Mouse (Mus musculus): ENCODE results near the gene Adipor2. TPM values are rescaled to one million over a fixed set of nuclear protein-coding genes. Genes with fewer than 3 reads are reported as not detected.

The Adipor2 gene
- polyA plus RNA-seq, 1 experiment, result 21.4 TPM

GRCm38 (mm10) chr6:119437894-119438761, 20.6 kb upstream of the Adipor2 start:
- 39% methylated on average over 8 of the region's 8 CpGs for WGBS
- Histone ChIP-seq H3K4me1 (ENCODE audit: control insufficient read depth, insufficient read depth, insufficient read length) (no peaks in the 10 kb centered on the region), H3K27me3 (ENCODE audit: control insufficient read depth, insufficient read depth, low read length) (no peaks in the 10 kb centered on the region), H3K4me3 (ENCODE audit: extremely low read depth, insufficient read depth, insufficient read length) (no peak overlapping the region), H3K36me3 (ENCODE audit: control insufficient read depth, insufficient read depth, low read length) (no peaks in the 10 kb centered on the region), H3K27ac (ENCODE audit: insufficient read depth, low read length) (no peak overlapping the region)
- no peak for TF ChIP-seq POLR2A (IDR thresholded peaks at IDR 0.05; ENCODE audit: low read depth, low read length)
- no peak for TF ChIP-seq CTCF (IDR thresholded peaks at IDR 0.05; ENCODE audit: extremely low read depth, insufficient read depth, insufficient read length, insufficient replicate concordance)
- DNase-seq (ENCODE audit: low read depth in 1 of 2, low spot score in 2 of 2), result no peak

GRCm38 (mm10) chr6:119434394-119434793, 16.9 kb upstream of the Adipor2 start:
- WGBS, result 91% methylated on average over 4 of the region's 4 CpGs
- H3K4me3 ChIP-seq (ENCODE audit: extremely low read depth, insufficient read depth, insufficient read length), result no peak overlapping the region
- no peaks in the 10 kb centered on the region for H3K27me3 ChIP-seq (ENCODE audit: control insufficient read depth, insufficient read depth, low read length)
- TF ChIP-seq CTCF (IDR thresholded peaks at IDR 0.05; ENCODE audit: extremely low read depth, insufficient read depth, insufficient read length, insufficient replicate concordance) (no peak), POLR2A (IDR thresholded peaks at IDR 0.05; ENCODE audit: low read depth, low read length) (no peak)
- no peak for DNase-seq (ENCODE audit: low read depth in 1 of 2, low spot score in 2 of 2)
- no peaks in the 10 kb centered on the region for H3K36me3 ChIP-seq (ENCODE audit: control insufficient read depth, insufficient read depth, low read length)
- no peaks in the 10 kb centered on the region for H3K4me1 ChIP-seq (ENCODE audit: control insufficient read depth, insufficient read depth, insufficient read length)
- H3K27ac ChIP-seq (ENCODE audit: insufficient read depth, low read length), result no peak overlapping the region

GRCm38 (mm10) chr6:119431751-119432324, 14.3 kb upstream of the Adipor2 start:
- 90% methylated on average over 6 of the region's 6 CpGs for WGBS
- Histone ChIP-seq H3K36me3 (ENCODE audit: control insufficient read depth, insufficient read depth, low read length) (no peaks in the 10 kb centered on the region), H3K4me3 (ENCODE audit: extremely low read depth, insufficient read depth, insufficient read length) (no peak overlapping the region), H3K4me1 (ENCODE audit: control insufficient read depth, insufficient read depth, insufficient read length) (no peaks in the 10 kb centered on the region), H3K27ac (ENCODE audit: insufficient read depth, low read length) (no peak overlapping the region), H3K27me3 (ENCODE audit: control insufficient read depth, insufficient read depth, low read length) (no peaks in the 10 kb centered on the region)
- no peak for DNase-seq (ENCODE audit: low read depth in 1 of 2, low spot score in 2 of 2)
- TF ChIP-seq POLR2A (IDR thresholded peaks at IDR 0.05; ENCODE audit: low read depth, low read length) (no peak), CTCF (IDR thresholded peaks at IDR 0.05; ENCODE audit: extremely low read depth, insufficient read depth, insufficient read length, insufficient replicate concordance) (no peak)

- Histone ChIP-seq H3K4me1 (ENCODE audit: control insufficient read depth, insufficient read depth, insufficient read length) (no peaks in the 10 kb centered on the region), H3K36me3 (ENCODE audit: control insufficient read depth, insufficient read depth, low read length) (no peaks in the 10 kb centered on the region), H3K4me3 (ENCODE audit: extremely low read depth, insufficient read depth, insufficient read length) (no peak overlapping the region), H3K27me3 (ENCODE audit: control insufficient read depth, insufficient read depth, low read length) (no peaks in the 10 kb centered on the region), H3K27ac (ENCODE audit: insufficient read depth, low read length) (no peak overlapping the region)
- WGBS, result 33% methylated on average over 2 of the region's 2 CpGs
- DNase-seq (ENCODE audit: low read depth in 1 of 2, low spot score in 2 of 2), result peak in 1 of 2 experiments; percentile 35
- TF ChIP-seq POLR2A (IDR thresholded peaks at IDR 0.05; ENCODE audit: low read depth, low read length) (no peak), CTCF (IDR thresholded peaks at IDR 0.05; ENCODE audit: extremely low read depth, insufficient read depth, insufficient read length, insufficient replicate concordance) (peak; percentile 43; the same call in 1 of the 2 replicates)
These were observed 13.0 kb upstream of the Adipor2 start for GRCm38 (mm10) chr6:119430508-119430907.

GRCm38 (mm10) chr6:119429311-119429710, 11.8 kb upstream of the Adipor2 start:
- TF ChIP-seq CTCF (IDR thresholded peaks at IDR 0.05; ENCODE audit: extremely low read depth, insufficient read depth, insufficient read length, insufficient replicate concordance) (no peak), POLR2A (IDR thresholded peaks at IDR 0.05; ENCODE audit: low read depth, low read length) (no peak)
- no peaks in the 10 kb centered on the region for H3K4me1 ChIP-seq (ENCODE audit: control insufficient read depth, insufficient read depth, insufficient read length)
- 88% methylated on average over 13 of the region's 13 CpGs for WGBS
- no peaks in the 10 kb centered on the region for H3K36me3 ChIP-seq (ENCODE audit: control insufficient read depth, insufficient read depth, low read length)
- DNase-seq (ENCODE audit: low read depth in 1 of 2, low spot score in 2 of 2), result no peak
- H3K27ac ChIP-seq (ENCODE audit: insufficient read depth, low read length), result no peak overlapping the region
- no peaks in the 10 kb centered on the region for H3K27me3 ChIP-seq (ENCODE audit: control insufficient read depth, insufficient read depth, low read length)
- no peak overlapping the region for H3K4me3 ChIP-seq (ENCODE audit: extremely low read depth, insufficient read depth, insufficient read length)

GRCm38 (mm10) chr6:119428611-119429010, 11.1 kb upstream of the Adipor2 start:
- DNase-seq (ENCODE audit: low read depth in 1 of 2, low spot score in 2 of 2), result peak in 1 of 2 experiments; percentile 24
- WGBS, result 83% methylated on average over 3 of the region's 3 CpGs
- no peak overlapping the region for H3K4me3 ChIP-seq (ENCODE audit: extremely low read depth, insufficient read depth, insufficient read length)
- H3K36me3 ChIP-seq (ENCODE audit: control insufficient read depth, insufficient read depth, low read length), result no peaks in the 10 kb centered on the region
- H3K27ac ChIP-seq (ENCODE audit: insufficient read depth, low read length), result no peak overlapping the region
- no peak for TF ChIP-seq POLR2A (IDR thresholded peaks at IDR 0.05; ENCODE audit: low read depth, low read length)
- no peak for TF ChIP-seq CTCF (IDR thresholded peaks at IDR 0.05; ENCODE audit: extremely low read depth, insufficient read depth, insufficient read length, insufficient replicate concordance)
- H3K27me3 ChIP-seq (ENCODE audit: control insufficient read depth, insufficient read depth, low read length), result no peaks in the 10 kb centered on the region
- H3K4me1 ChIP-seq (ENCODE audit: control insufficient read depth, insufficient read depth, insufficient read length), result no peaks in the 10 kb centered on the region

- TF ChIP-seq POLR2A (IDR thresholded peaks at IDR 0.05; ENCODE audit: low read depth, low read length), result no peak
- TF ChIP-seq CTCF (IDR thresholded peaks at IDR 0.05; ENCODE audit: extremely low read depth, insufficient read depth, insufficient read length, insufficient replicate concordance), result no peak
- Histone ChIP-seq H3K4me1 (ENCODE audit: control insufficient read depth, insufficient read depth, insufficient read length) (no peaks in the 10 kb centered on the region), H3K36me3 (ENCODE audit: control insufficient read depth, insufficient read depth, low read length) (no peaks in the 10 kb centered on the region), H3K27me3 (ENCODE audit: control insufficient read depth, insufficient read depth, low read length) (no peaks in the 10 kb centered on the region), H3K27ac (ENCODE audit: insufficient read depth, low read length) (no peak overlapping the region), H3K4me3 (ENCODE audit: extremely low read depth, insufficient read depth, insufficient read length) (no peak overlapping the region)
- 88% methylated on average over 4 of the region's 4 CpGs for WGBS
- DNase-seq (ENCODE audit: low read depth in 1 of 2, low spot score in 2 of 2), result no peak
These were observed 3.5 kb upstream of the Adipor2 start for GRCm38 (mm10) chr6:119421001-119421400.

All from spleen, adult 2 months (tissue).